Mouse (Mus musculus) E14TG2a.4 (cell line): Measurements from ENCODE around the gene Mboat2.

Source experiments
- H3K27me3 ChIP-seq: 2 replicates; pipeline ENCODE4 v1.6.1; 2014; ENCODE audit warnings: low read length, control low read depth; ENCODE audit not compliant: insufficient read depth
- H3K36me3 ChIP-seq: 2 replicates; pipeline ENCODE4 v1.6.1; 2014; ENCODE audit warnings: low read length, control low read depth; ENCODE audit not compliant: insufficient read depth
- H3K4me1 ChIP-seq: replicated peaks from 2 replicates; pipeline ENCODE4 v1.6.1; 2014; ENCODE audit warnings: low read depth, low read length, control low read depth
- H3K4me3 ChIP-seq: replicated peaks from 2 replicates; pipeline ENCODE4 v1.5.1; 2014; ENCODE audit warnings: mild to moderate bottlenecking, low read length
- H3K9me3 ChIP-seq: 2 replicates; pipeline ENCODE4 v1.6.1; 2014; ENCODE audit warnings: low read length, control low read depth
- CTCF ChIP-seq: conservative IDR thresholded peaks from 2 replicates; pipeline ENCODE4 v1.5.1; 2014; ENCODE audit warnings: low read length
- NANOG ChIP-seq: IDR thresholded peaks from 2 replicates; pipeline ENCODE4 v1.6.1; 2014; ENCODE audit warnings: borderline replicate concordance, low read length, mixed read lengths
- POU5F1 ChIP-seq: IDR thresholded peaks from 2 replicates; pipeline ENCODE4 v1.6.1; 2014; ENCODE audit warnings: low read length, borderline replicate concordance

The Mboat2 gene

GRCm38 (mm10) chr12:24830086-24830485, 593 bp upstream of the Mboat2 start:
- Histone ChIP-seq H3K36me3 (no peaks in the 10 kb centered on the region), H3K4me1 (peaks cover 31% of the 10 kb centered on the region), H3K27me3 (peaks cover 9% of the 10 kb centered on the region), H3K9me3 (no peaks in the 10 kb centered on the region), H3K4me3 (peak overlapping the region; percentile 93; the same call in 1 of the 2 replicates)
- TF ChIP-seq NANOG = no peak
- TF ChIP-seq CTCF = no peak
- no peak for TF ChIP-seq POU5F1

GRCm38 (mm10) chr12:24831153-24831963, 679 bp downstream of the Mboat2 start:
- peak overlapping the region; percentile 93 for H3K4me3 ChIP-seq
- TF ChIP-seq CTCF (no peak), NANOG (no peak), POU5F1 (no peak)
- H3K27me3 ChIP-seq = peaks cover 9% of the 10 kb centered on the region
- no peaks in the 10 kb centered on the region for H3K36me3 ChIP-seq
- peaks cover 38% of the 10 kb centered on the region for H3K4me1 ChIP-seq
- no peaks in the 10 kb centered on the region for H3K9me3 ChIP-seq

GRCm38 (mm10) chr12:24831964-24832427, 1.3 kb downstream of the Mboat2 start:
- H3K9me3 ChIP-seq = no peaks in the 10 kb centered on the region
- H3K4me3 ChIP-seq = peak overlapping the region; percentile 93
- no peaks in the 10 kb centered on the region for H3K36me3 ChIP-seq
- peaks cover 9% of the 10 kb centered on the region for H3K27me3 ChIP-seq
- TF ChIP-seq NANOG (no peak), POU5F1 (no peak), CTCF (no peak)
- peaks cover 44% of the 10 kb centered on the region for H3K4me1 ChIP-seq

- H3K4me1 ChIP-seq = peaks cover 49% of the 10 kb centered on the region
- peaks cover 9% of the 10 kb centered on the region for H3K27me3 ChIP-seq
- H3K9me3 ChIP-seq = no peaks in the 10 kb centered on the region
- H3K4me3 ChIP-seq = peak overlapping the region; percentile 93
- TF ChIP-seq CTCF (no peak), NANOG (no peak), POU5F1 (no peak)
- H3K36me3 ChIP-seq = no peaks in the 10 kb centered on the region
Observed at GRCm38 (mm10) chr12:24832438-24832837, 1.8 kb downstream of the Mboat2 start.

GRCm38 (mm10) chr12:24837947-24838346, 7.3 kb downstream of the Mboat2 start:
- no peak for TF ChIP-seq NANOG
- TF ChIP-seq POU5F1 = no peak
- TF ChIP-seq CTCF = no peak

GRCm38 (mm10) chr12:24841115-24841879, 10.6 kb downstream of the Mboat2 start:
- H3K36me3 ChIP-seq = no peaks in the 10 kb centered on the region
- H3K9me3 ChIP-seq = no peaks in the 10 kb centered on the region
- TF ChIP-seq POU5F1 = no peak
- TF ChIP-seq CTCF = no peak
- TF ChIP-seq NANOG = no peak
- H3K4me1 ChIP-seq = peaks cover 97% of the 10 kb centered on the region
- H3K27me3 ChIP-seq = no peaks in the 10 kb centered on the region
- no peak overlapping the region for H3K4me3 ChIP-seq

More at GRCm38 (mm10) chr12:24837947-24838346, 7.3 kb downstream of the Mboat2 start:
- Histone ChIP-seq H3K4me1 (peaks cover 85% of the 10 kb centered on the region), H3K36me3 (no peaks in the 10 kb centered on the region), H3K4me3 (peak overlapping the region; percentile 58), H3K27me3 (no peaks in the 10 kb centered on the region), H3K9me3 (no peaks in the 10 kb centered on the region)

GRCm38 (mm10) chr12:24842299-24842910, 11.7 kb downstream of the Mboat2 start:
- H3K9me3 ChIP-seq = no peaks in the 10 kb centered on the region
- H3K4me3 ChIP-seq = no peak overlapping the region
- H3K27me3 ChIP-seq = no peaks in the 10 kb centered on the region
- H3K36me3 ChIP-seq = no peaks in the 10 kb centered on the region
- H3K4me1 ChIP-seq = peaks cover 86% of the 10 kb centered on the region
- TF ChIP-seq CTCF = no peak
- no peak for TF ChIP-seq POU5F1
- TF ChIP-seq NANOG = no peak
